Mouse (Mus musculus) left cerebral cortex, postnatal 4 days (tissue): ENCODE measurements around the gene Gdpd1. TPM values are rescaled to one million over a fixed set of nuclear protein-coding genes. Genes with fewer than 3 reads are reported as not detected.

Experiments used
- DNase-seq: peaks from one replicate; pipeline ENCODE4 v3.0.0-alpha.2; 2022
- intact Hi-C: fragments of 180-260 bp; cut with DNase I; formaldehyde crosslinking; loops from one replicate; pipeline ENCODE4 v1.15.1; 2025
- microRNA-seq: library from miRNA; unstranded; fragments of <30 nt; microRNA quantifications from one replicate; pipeline ENCODE4 v1.2.0, GENCODE M21; 2022
- total RNA-seq, 2 experiments: library from RNA; stranded (reverse); gene quantifications; 2 replicates each; pipeline ENCODE4 v1.2.3; 2021

Gene Gdpd1
- total RNA-seq, 2 experiments from 2014 or later = 79.3 to 79.9 TPM

DNA sequence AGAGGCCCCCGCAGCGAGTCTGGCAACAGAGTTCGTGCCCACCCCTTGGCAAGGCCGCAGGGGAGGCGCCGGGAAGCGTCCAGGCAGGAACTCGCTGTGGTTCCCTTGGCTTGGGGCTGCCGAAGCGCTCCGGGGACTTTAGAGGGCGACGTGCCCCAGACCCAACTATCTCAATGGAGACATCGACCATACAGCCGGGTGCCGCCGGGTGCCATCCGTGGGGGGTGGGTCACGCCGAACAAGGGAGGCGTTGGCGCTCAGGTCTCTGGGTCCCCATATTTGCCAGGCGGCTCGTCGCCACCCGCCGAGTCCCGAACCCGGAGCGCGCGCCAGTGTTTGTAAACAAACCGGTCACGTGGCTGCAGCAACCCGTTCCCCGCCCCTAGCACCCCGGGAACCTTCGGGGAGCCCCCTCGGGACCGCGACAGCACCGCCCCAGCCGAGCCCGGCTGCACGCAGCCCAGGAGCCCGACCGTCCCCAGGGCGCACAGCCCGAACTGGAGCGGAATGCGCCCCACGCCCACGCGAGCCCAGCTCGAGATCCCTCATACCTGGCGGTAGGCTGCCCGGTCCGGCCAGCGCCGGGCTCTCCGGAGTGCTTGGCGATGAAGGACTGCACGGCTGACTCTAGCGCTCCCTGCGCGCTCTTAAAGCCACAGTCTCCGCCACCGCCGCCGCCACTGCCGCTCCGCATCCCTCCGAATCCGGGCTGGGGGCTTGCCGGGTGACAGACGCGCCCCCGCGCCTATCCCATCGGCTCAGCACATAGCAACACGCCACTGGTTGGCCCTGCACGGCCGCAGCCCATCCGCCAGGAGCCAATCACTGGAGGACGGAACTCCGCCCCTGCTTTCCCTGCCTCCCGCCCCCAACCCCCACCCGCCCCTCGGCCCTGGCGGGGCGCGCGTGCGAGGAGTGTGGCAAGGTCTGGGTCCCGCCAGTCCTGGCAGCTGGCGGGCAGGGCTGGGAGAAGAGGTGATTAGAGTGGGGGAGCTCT, 80.5 kb downstream of the Gdpd1 start, which contains the start of gene Ypel2:
TSS of gene Ypel2 (minus strand) at position 667 of the 997 bp plus-strand sequence.
- peak; percentile 99 for DNase-seq
- intact Hi-C loops = loop anchor here (10.0 kb wide), 2 partner anchors 99 to 189 kb away; partner anchors contain the start of gene Dhx40

DNA sequence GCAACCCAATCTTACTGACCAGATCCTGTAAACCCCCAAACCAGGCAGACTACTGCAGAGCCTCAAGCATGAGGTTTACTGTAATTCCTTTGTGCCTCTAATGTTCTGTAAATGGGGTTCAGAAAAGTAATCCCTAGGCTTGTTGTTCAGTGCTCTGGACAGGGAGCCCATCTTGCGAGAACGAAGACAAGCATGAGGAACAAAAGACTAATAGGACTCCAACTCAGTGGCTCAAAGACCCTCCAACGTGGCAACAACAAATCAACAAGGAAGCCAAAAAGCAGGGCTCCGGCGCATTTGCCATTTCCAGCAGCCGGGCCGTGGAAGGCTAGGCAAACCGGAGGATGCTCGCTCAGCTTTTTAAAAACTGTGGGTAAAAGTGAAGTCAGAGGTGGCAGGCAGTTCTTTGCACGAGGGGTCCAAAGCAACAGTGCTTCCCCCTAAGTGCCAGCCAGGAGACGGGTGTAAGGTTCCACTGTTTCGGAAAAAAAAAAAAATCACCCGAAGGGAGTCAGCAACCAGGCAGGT, 81.3 kb downstream of the Gdpd1 start:
- intact Hi-C loops = loop anchor here (10.0 kb wide), 2 partner anchors 98 to 188 kb away; partner anchors contain the start of gene Dhx40
- no peak for DNase-seq

DNA sequence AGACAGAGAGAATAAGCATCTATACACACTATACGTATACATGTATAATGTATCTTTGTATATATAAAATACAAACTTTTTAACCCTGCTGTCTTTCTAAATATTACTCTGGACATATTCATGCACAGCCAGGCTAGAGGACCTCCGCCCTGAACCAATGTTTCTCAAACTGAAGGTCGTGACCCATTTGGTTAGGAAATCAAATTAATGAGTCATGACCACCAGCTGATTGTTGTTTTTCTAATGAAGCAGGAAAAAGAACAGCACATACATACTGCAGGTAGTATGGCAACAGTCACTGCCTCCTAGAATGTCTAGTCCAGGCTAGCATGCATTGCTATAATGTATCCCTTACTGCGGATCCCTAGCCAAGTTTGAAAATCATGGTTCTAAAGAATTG, 82.6 kb downstream of the Gdpd1 start:
- intact Hi-C loops = loop anchor here (10.0 kb wide), 2 partner anchors 96 to 186 kb away; partner anchors contain the start of gene Dhx40
- DNase-seq = no peak

DNA sequence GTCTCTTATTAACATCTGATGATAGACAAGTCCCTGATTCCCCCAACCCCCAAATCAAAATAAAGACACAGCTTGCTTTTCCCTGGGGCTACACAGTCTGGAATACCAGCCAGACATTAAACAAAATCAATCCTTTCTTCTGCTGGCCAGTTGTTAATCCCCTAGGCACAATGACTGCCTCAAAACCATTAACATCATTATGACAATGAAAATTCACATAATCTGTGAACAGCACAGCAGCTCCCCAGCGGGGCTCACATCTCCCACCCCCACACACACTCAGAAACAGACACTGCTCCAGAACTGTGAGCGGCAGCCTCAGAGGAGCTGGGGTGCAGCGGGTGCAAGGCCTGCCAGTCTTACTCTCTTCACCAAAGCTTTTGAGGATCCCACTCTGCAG, 83.6 kb downstream of the Gdpd1 start:
- no peak for DNase-seq
- intact Hi-C loops = loop anchor here (10.0 kb wide), 2 partner anchors 96 to 186 kb away; partner anchors contain the start of gene Dhx40

DNA sequence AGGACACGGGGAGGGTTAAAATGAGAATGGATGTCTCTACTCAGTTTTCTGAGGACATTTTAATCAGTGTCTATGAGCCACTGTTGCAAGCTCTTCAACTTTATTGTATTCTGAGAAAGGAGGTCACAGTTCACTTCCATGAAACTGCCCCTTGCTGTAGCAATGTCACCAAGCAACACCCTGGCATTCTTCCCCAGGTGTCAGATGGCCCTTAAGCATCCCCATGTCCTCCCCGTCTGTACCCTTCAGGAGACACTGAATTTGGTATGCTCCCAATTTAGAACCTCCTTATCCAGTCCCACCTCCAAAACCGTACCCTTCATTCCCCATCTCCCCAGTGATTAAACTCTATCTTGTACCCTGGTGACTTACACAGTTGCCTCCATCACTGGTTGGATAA, 88.9 kb downstream of the Gdpd1 start:
- intact Hi-C loops = no loop called here

More for the DNA sequence above, 88.9 kb downstream of the Gdpd1 start:
- DNase-seq = no peak

Small RNA genes within 50 kb of the gene (microRNA-seq; reads per million reads assigned to microRNA genes)
- 191 reads per million, percentile 57 among the genes with 10 or more reads in this experiment for gene Mir301

Other genes with a start within 250 kb of the Gdpd1 start
- 1 to 10 TPM; 6.0 to 6.4 TPM for gene Ypel2, start 80.4 kb downstream of the Gdpd1 start, total RNA-seq
- 10 to 100 TPM; 18.6 to 19.3 TPM for gene Smg8, start 12.7 kb upstream of the Gdpd1 start, total RNA-seq
- gene Prr11, start 34.6 kb upstream of the Gdpd1 start, total RNA-seq = 1 to 10 TPM; 2.7 to 3.0 TPM
- gene Ska2, start 35.2 kb upstream of the Gdpd1 start, total RNA-seq = 10 to 100 TPM; 28.3 to 28.9 TPM
- 100 to 1,000 TPM; 142 to 148 TPM for gene Trim37, start 53.0 kb upstream of the Gdpd1 start, total RNA-seq